Mouse (Mus musculus) heart, postnatal 0 days (tissue): Measurements from ENCODE around the gene Gm2381.
"Not testable (repeated sequence)": the region's sequence is repeated elsewhere in the genome, so short reads cannot be mapped to it uniquely, and the experiment has no call there.

Experiments
- CTCF ChIP-seq: IDR thresholded peaks from 2 replicates; pipeline ENCODE4 v1.5.1; 2016; ENCODE audit warnings: antibody characterized with exemption, control low read depth, low read depth
- EP300 ChIP-seq: IDR thresholded peaks from 2 replicates; pipeline ENCODE4 v1.6.1; 2016; ENCODE audit warnings: antibody characterized with exemption, low read depth

DNA sequence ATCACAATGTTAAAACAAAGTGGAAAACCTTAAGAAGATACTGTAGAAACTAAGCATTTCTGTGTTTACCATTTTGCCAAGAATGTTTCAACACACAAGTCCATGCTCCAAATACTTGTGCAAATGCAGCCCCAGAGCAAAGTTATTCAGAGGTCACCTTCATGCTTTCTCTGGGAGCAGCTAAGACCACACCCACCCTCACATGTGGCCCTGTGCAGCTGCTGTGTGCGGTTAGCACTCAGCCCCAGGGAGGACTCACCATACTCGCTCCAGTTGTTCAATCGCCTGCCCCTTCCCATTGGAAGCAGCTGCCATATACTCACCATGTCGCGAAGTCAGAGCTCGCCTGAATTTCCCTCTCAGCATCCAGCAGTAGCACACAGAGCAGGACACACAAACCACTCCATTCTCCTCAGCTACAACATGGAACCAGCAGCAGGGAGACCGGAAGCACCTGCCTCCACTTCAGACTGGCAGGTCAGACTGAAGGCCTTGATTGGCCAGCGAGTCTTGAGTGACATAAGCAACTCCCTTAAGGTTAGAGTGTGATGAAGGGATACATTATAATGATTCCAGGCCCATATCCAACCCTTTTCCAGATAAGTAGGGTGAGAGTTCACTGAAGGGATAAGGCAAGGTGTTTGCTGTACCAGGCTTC, at the start of gene Gm2381:
- not testable (repeated sequence) for TF ChIP-seq CTCF, EP300
